Mouse (Mus musculus) gastrocnemius, adult 2 months (tissue): ENCODE measurements around the gene Pde6h. TPM values are rescaled to one million over a fixed set of nuclear protein-coding genes. Genes with fewer than 3 reads are reported as not detected.
"Not testable (repeated sequence)": the region's sequence is repeated elsewhere in the genome, so short reads cannot be mapped to it uniquely, and the experiment has no call there.

Experiments used
- DNase-seq: peaks from one replicate; pipeline ENCODE4 v3.0.0; 2022
- H3K27ac ChIP-seq: fragments of 200-600 bp; 2 replicates; pipeline ENCODE4 v1.8.1; 2022; ENCODE audit warnings: mild to moderate bottlenecking
- H3K4me3 ChIP-seq: fragments of 200-600 bp; 2 replicates; pipeline ENCODE4 v1.8.1; 2022; ENCODE audit warnings: mild to moderate bottlenecking, moderate library complexity
- CTCF ChIP-seq: fragments of 200-600 bp; IDR thresholded peaks from 2 replicates; pipeline ENCODE4 v1.8.1; 2022; ENCODE audit warnings: antibody characterized with exemption, mild to moderate bottlenecking, moderate library complexity
- intact Hi-C: fragments of 180-260 bp; cut with DNase I; formaldehyde crosslinking; loops from one replicate; pipeline ENCODE4 v1.15.1; 2025
- long read RNA-seq, 2 experiments: library from polyadenylated mRNA; stranded (forward); transcript quantifications; one replicate each; pipeline ENCODE4 v2.0.0; 2021
- total RNA-seq, 2 experiments: library from RNA; stranded (reverse); gene quantifications; 2 replicates each; pipeline ENCODE4 v1.2.3; 2021

Gene Pde6h
- total RNA-seq, result not detected
- long read RNA-seq, experiment 1, result 0 reads
- long read RNA-seq, experiment 2, result 0 reads

DNA sequence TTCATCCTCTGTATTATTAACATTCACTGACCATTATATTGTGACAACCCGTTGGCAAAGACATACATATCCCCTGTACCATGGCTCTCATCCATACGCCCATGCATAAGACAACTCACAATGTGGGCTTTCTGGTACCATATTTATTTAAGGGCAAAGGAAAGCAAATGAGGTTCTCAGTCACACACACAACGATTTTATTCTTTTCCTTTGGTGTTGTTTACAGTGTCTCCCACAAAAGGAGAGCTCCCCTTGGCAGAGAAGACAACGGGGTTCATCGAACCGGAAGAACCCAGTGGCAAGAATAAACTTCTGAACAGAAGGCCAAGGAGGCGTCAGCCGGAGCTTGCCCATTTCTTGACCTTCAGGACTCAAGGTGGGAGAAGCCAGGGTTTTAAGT, at the start of gene Pde6h:
TSS of gene Pde6h (plus strand) at position 301 of the 400 bp plus-strand sequence.
- no peak for TF ChIP-seq CTCF
- intact Hi-C loops, result no loop called here

DNA sequence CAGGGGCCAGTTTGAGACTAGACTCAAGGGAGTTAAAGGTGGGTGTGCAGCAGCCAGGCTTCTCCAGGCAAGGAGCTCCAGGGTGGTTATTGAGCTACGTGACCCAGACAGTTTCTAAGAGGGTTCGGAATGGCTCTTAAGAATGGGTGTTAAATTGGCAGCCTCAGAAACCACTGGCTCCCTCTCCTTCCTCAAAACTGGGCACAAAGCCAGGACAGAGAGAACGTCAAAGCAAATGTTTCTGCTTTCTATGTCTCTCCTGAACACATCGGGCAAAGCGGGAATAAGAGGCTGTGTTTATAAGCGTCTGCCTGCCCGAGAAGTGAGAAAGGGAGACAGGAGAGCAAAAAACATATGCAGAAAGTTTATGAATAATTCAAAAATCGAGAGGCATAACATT, 49.0 kb upstream of the Pde6h start:
- Histone ChIP-seq H3K27ac (peak overlapping the region; percentile 78), H3K4me3 (peak overlapping the region; percentile 68)
- no peak for TF ChIP-seq CTCF
- intact Hi-C loops, result no loop called here
- no peak for DNase-seq

More for the DNA sequence above, at the start of gene Pde6h:
- Histone ChIP-seq H3K27ac (no peak within 1 kb of the TSS), H3K4me3 (no peak within 1 kb of the TSS)
- no peak for DNase-seq

DNA sequence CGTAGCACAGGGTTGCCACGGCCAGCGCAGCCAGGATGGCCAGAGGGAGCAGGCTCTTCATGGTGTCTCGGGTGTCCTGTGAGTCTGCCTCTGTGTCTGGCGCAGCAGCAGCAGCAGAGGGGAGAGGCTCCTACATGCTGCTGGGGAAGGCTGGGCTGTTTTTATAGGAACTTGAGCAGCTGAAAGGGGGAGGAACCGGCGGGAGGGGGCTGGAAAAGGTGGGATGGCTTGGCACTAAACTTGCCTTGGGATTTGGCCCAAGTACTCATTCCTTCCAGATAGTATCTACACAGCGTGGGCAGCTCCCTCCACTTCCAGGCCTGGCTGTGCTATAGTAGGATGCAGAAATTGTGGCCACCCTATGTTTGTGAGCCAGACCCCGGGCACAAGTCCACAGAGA, 48.0 kb upstream of the Pde6h start, which contains the start of gene Mgp:
TSS of gene Mgp (minus strand) at position 154 of the 400 bp plus-strand sequence.
- Histone ChIP-seq H3K4me3 (peak within 1 kb of the TSS; percentile 68), H3K27ac (peak within 1 kb of the TSS; percentile 78)
- DNase-seq, result peak; percentile 44
- intact Hi-C loops, result no loop called here
- no peak for TF ChIP-seq CTCF

DNA sequence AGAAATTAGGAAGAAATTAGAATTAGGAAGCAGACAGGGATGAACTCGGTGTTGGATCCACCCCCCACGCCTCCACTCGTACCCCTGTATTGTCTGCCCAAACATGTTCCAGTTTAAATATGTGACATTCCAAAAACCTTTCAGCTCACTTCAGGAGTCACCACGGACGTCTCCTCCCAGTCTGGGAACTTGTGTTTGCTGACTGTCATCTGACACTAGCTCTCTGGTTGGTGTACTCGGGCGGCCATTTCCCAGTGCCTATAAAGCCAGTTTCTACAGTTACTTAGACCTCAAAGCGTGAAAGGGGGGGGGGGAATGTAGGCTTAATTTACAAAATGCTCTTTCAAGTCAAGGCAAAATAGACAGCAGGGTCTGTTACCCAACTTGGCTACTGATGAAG, 42.0 kb upstream of the Pde6h start:
- TF ChIP-seq CTCF, result no peak
- intact Hi-C loops, result no loop called here
- no peak overlapping the region for H3K27ac ChIP-seq
- no peak for DNase-seq
- H3K4me3 ChIP-seq, result no peak overlapping the region

DNA sequence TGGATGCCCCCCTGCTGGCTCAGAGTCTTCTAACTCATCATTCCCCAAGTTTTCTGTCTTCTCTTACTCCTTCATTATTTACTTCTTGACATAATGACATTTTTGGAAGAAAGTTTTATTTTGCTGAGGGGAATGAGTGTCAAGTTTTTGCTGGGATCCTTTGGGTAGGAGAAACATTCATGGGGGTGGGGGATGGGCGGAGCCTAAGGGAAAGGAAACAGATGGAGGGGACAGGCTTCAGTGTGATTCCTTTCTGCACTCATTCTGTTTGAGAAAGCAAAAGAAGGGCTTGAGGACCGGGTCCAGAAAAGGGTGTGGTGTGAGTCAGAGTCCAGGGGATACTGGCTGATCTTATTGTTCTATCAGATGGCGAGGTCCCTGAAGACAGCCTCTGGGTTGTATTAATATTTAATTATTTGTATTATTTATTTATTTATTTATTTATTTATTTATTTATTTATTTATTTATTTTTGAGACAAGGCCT, 40.2 kb upstream of the Pde6h start:
- intact Hi-C loops, result no loop called here
- Histone ChIP-seq H3K27ac (no peak overlapping the region), H3K4me3 (no peak overlapping the region)
- TF ChIP-seq CTCF, result no peak
- peak; percentile 30 for DNase-seq

GRCm38 (mm10) chr6:136883961-136884360, 39.7 kb upstream of the Pde6h start:
- Histone ChIP-seq H3K27ac (no peak overlapping the region), H3K4me3 (no peak overlapping the region)
- no peak for DNase-seq
- intact Hi-C loops, result no loop called here
- no peak for TF ChIP-seq CTCF

DNA sequence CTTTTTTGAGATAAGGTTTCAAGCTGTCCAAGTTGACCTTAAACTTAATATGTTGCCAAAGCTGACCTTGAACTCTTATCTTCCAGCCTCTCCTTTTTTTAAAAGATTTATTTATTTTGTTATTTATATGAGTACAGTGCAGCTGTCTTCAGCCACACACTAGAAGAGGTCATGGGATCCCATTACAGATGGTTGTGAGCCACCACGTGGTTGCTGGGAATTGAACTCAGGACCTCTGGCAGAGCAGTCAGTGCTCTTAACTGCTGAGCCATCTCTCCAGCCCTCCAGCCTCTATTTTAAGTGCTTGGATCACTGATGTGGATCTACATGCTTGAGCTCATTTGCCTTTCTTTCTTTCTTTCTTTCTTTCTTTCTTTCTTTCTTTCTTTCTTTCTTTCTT, 38.9 kb upstream of the Pde6h start:
- H3K4me3 ChIP-seq, DNase-seq, H3K27ac ChIP-seq, intact Hi-C loops: not testable (repeated sequence)

DNA sequence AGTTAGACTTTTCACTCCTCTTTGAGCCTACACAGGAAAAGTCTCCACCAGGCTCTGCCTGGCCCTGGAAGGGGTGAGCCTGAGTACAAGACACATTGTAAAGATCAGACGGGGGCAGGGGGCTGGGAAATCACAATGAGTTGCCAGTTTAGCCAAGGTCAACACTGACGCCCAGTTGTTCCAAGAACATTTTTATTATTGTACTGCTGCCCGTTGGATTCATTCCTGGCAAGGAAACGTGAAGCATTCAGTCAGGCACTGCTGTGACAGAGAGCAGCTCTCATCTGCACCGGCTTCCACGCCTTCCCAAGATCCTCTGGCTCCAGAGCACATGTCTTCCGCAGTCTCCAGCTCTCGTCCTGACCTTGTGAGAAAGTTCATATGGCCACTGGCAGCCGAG, 35.8 kb upstream of the Pde6h start:
- peak; percentile 40 for DNase-seq
- intact Hi-C loops, result no loop called here
- no peak overlapping the region for H3K4me3 ChIP-seq
- peak overlapping the region; percentile 67 for H3K27ac ChIP-seq
- no peak for TF ChIP-seq CTCF

DNA sequence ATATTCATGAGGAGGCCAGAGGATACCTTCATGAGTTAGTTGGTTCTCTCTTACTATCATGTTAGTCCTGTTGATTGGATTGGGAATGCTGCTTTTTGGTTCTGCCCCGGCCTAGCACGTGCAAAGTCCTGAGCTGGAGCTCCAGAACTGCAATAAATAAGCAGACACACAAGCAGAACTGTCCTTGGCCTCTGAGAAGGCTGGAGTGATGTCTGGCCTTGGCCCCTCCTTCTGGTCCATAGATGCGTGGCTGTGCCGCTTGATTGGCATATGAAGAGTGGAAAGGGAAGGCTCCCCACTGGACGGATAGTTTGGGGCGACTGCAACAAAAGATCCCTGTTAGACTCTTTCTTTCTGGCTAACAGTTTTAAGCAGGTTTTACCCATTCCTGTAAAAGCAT, 34.6 kb upstream of the Pde6h start:
- intact Hi-C loops, result no loop called here
- DNase-seq, result no peak
- no peak for TF ChIP-seq CTCF
- Histone ChIP-seq H3K27ac (no peak overlapping the region), H3K4me3 (no peak overlapping the region)

DNA sequence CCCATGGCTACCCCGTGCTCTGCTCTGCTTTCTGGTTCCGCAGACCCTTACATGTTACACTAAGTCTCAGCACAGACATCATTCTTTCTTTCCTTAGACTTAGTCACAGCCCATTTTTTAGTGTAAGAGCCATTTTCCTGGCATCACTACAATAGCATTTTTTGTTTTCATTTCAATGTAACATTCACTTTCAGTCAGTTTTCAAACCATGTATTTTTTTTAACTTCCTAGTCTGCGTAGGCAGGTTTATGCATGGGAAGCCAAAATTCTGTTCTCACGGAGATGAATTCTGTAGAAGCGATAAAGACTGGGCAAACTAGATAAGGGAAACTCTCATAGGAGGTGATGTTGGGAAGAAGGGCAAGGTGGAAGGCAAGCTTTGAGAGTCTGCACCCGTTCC, 34.1 kb upstream of the Pde6h start:
- TF ChIP-seq CTCF, result no peak
- Histone ChIP-seq H3K27ac (no peak overlapping the region), H3K4me3 (no peak overlapping the region)
- intact Hi-C loops, result no loop called here
- DNase-seq, result no peak

DNA sequence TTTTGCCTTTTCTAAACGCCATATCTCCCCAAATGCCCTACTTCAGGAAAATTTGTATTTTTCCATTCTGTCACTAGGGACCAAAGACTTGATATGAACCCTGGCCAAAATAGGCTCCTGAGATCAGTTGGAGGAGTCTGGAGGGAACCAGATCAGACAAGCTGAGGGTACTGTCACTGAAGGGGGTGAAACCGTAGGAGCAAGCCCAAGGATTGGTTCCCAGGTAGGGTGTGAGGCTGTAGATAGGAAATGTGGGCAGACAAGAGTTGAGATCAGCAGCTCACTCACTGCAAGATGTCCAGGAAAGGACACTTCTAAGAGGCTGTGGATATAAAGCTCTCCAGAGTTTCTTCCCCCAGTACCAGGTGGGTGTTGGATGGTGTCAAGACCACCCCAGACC, 31.6 kb upstream of the Pde6h start:
- no peak for DNase-seq
- TF ChIP-seq CTCF, result no peak
- intact Hi-C loops, result no loop called here
- Histone ChIP-seq H3K27ac (peak overlapping the region; percentile 72), H3K4me3 (peak overlapping the region; percentile 15; the same call in 1 of the 2 replicates)

DNA sequence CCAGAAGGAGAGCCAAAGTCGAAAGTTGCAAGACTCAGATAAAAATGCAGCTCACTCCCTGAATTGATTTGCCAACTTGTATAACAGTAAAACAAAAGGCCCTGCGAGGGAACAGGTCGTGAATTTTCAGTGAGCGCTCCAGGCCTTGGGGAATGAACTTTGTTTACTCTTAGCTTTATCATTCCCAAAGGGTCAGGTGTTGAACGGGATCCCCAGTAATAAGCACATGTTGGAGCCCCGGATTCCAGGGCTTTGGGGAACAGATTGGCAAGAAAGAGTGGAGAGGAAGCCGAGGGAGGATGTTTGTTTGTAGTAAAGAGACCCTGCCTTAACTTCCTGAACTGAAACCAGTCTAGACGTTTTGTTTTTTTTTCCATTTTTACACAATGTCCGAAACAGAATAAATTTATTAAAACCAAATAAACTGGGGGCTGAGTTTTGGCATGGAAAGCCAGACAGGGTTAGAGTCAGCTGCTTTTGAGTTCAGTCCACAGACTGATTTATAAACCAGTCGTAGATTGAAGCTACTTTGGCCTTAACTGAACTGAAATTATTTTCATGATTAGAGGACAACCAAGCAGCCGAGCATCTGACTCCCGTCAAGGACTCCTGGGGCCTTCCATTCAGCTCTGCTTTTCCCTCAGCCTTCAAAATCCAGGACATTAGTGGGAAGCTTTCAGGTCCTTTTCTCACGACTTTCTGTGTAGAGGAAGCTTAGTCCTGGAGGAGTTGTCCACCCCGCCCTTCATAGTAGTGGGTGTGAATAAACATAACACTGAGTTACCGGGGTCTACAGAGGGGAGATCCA, 28.9 kb upstream of the Pde6h start:
- TF ChIP-seq CTCF, result no peak
- Histone ChIP-seq H3K4me3 (no peak overlapping the region), H3K27ac (peak overlapping the region; percentile 72)
- no peak for DNase-seq
- intact Hi-C loops, result no loop called here

DNA sequence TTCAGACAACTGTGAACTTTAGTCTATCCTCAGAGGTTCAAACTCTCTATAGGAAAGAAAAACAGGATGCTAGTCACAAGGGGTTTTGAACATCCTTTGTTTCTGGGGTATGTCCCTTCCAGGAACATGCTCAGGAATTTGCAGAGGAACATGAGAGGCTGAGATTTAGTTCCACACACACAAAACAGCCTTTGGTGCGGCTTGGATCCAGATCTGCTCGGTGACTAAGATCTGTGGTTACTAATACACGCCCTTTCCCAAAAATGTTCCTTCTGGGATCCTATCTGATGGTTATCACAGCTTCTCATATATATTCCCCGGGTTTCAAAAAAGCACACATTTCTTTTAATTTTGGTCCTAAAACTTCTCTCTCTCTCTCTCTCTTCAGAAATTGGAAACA, 25.8 kb upstream of the Pde6h start:
- no peak for TF ChIP-seq CTCF
- peak; percentile 53 for DNase-seq
- intact Hi-C loops, result no loop called here
- Histone ChIP-seq H3K4me3 (no peak overlapping the region), H3K27ac (peak overlapping the region; percentile 75)

DNA sequence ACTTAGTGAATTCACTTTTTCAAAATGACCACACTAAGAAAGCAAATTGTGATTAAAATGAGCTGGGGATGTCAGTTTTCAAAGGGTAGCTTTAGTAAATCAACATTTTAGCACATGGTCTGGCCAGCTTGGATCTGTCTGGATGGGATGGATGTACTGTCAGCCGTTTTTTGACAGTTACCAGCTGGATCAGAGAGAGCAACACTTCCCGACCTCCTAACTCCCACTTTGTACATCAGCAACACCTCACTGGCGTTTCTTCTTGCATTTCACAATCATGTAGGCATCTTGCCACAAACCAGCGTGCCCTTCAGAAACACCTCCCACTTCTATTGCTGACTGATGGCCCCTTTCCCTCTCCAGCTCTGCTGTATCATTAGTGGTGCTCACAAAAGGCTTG, 25.4 kb upstream of the Pde6h start:
- Histone ChIP-seq H3K27ac (peak overlapping the region; percentile 75), H3K4me3 (no peak overlapping the region)
- DNase-seq, result no peak
- TF ChIP-seq CTCF, result no peak
- intact Hi-C loops, result no loop called here
